Mouse (Mus musculus) embryonic facial prominence, embryonic 15.5 days (tissue): Measurements from ENCODE around the gene Limk1. TPM values are rescaled to one million over a fixed set of nuclear protein-coding genes. Genes with fewer than 3 reads are reported as not detected.
"Not testable (repeated sequence)": the region's sequence is repeated elsewhere in the genome, so short reads cannot be mapped to it uniquely, and the experiment has no call there.

ENCODE experiments used
- ATAC-seq: fragments of 200-750 bp; cut with Nextera tagmentation; 2 replicates; pipeline ENCODE4 v1.8.0; 2017; ENCODE audit warnings: low read depth, moderate TSS enrichment; ENCODE audit not compliant: insufficient number of reproducible peaks, low FRiP score, low TSS enrichment
- H3K27ac ChIP-seq: fragments of 300-500 bp; sonication (generic); replicated peaks from 2 replicates; pipeline ENCODE4 v1.5.1; 2015; ENCODE audit warnings: mild to moderate bottlenecking, inconsistent platforms
- H3K27me3 ChIP-seq: fragments of 300-500 bp; sonication (generic); 2 replicates; pipeline ENCODE4 v1.6.1; 2015; ENCODE audit warnings: inconsistent platforms
- H3K36me3 ChIP-seq: fragments of 300-500 bp; sonication (generic); 2 replicates; pipeline ENCODE4 v1.6.1; 2015; ENCODE audit warnings: mild to moderate bottlenecking, inconsistent platforms
- H3K4me1 ChIP-seq: fragments of 300-500 bp; sonication (generic); 2 replicates; pipeline ENCODE4 v1.6.1; 2015; ENCODE audit warnings: inconsistent platforms
- H3K4me2 ChIP-seq: fragments of 300-500 bp; sonication (generic); replicated peaks from 2 replicates; pipeline ENCODE4 v1.6.1; 2015; ENCODE audit warnings: mild to moderate bottlenecking, inconsistent platforms
- H3K4me3 ChIP-seq: fragments of 300-500 bp; sonication (generic); replicated peaks from 2 replicates; pipeline ENCODE4 v1.5.1; 2015; ENCODE audit warnings: mild to moderate bottlenecking, inconsistent platforms
- H3K9ac ChIP-seq: fragments of 300-500 bp; sonication (generic); 2 replicates; pipeline ENCODE4 v1.6.1; 2015; ENCODE audit warnings: inconsistent platforms
- H3K9me3 ChIP-seq: fragments of 300-500 bp; sonication (generic); replicated peaks from 2 replicates; pipeline ENCODE4 v1.6.1; 2016; ENCODE audit warnings: inconsistent platforms
- WGBS: fragments of 180-500 bp; shearing (Covaris S2); methylation state at CpG from one replicate; pipeline ENCODE4 v1.1.7; 2015; 5-methylcytosine and 5-hydroxymethylcytosine counted together
- polyA plus RNA-seq: library from polyadenylated mRNA; unstranded; fragments of >200 nt; fragmentation: Nextera tagmentation; extraction: Ambion mirVana; gene quantifications from 2 replicates; pipeline ENCODE4 v1.2.1, GENCODE M21; 2015

Limk1 gene
- polyA plus RNA-seq, 1 experiment from 2014 or later = 9.0 TPM

- WGBS = 41% methylated on average over 4 of the region's 5 CpGs
These were observed 37.5 kb downstream of the Limk1 start for GRCm38 (mm10) chr5:134650926-134651325.

GRCm38 (mm10) chr5:134648976-134649375, 39.4 kb downstream of the Limk1 start:
- WGBS = 60% methylated on average over 3 of the region's 4 CpGs
- not testable (repeated sequence) for H3K4me1 ChIP-seq, H3K36me3 ChIP-seq, H3K4me2 ChIP-seq, ATAC-seq, H3K4me3 ChIP-seq, H3K27ac ChIP-seq, H3K9me3 ChIP-seq, H3K27me3 ChIP-seq, H3K9ac ChIP-seq

More at GRCm38 (mm10) chr5:134650926-134651325, 37.5 kb downstream of the Limk1 start:
- Histone ChIP-seq H3K9ac (no peak overlapping the region), H3K4me1 (no peaks in the 10 kb centered on the region), H3K4me3 (no peak overlapping the region), H3K27ac (no peak overlapping the region), H3K27me3 (no peaks in the 10 kb centered on the region), H3K9me3 (no peaks in the 10 kb centered on the region), H3K36me3 (no peaks in the 10 kb centered on the region), H3K4me2 (no peak overlapping the region)
- no peak for ATAC-seq

GRCm38 (mm10) chr5:134647394-134647793, 41.0 kb downstream of the Limk1 start:
- Histone ChIP-seq H3K4me2 (no peak overlapping the region), H3K9ac (no peak overlapping the region), H3K36me3 (no peaks in the 10 kb centered on the region), H3K27me3 (no peaks in the 10 kb centered on the region), H3K27ac (no peak overlapping the region), H3K9me3 (no peaks in the 10 kb centered on the region), H3K4me3 (no peak overlapping the region), H3K4me1 (no peaks in the 10 kb centered on the region)
- ATAC-seq = no peak
- 59% methylated on average over 2 of the region's 2 CpGs for WGBS

GRCm38 (mm10) chr5:134646461-134646860, 41.9 kb downstream of the Limk1 start:
- H3K9ac ChIP-seq = no peak overlapping the region
- ATAC-seq = no peak
- no peak overlapping the region for H3K4me2 ChIP-seq
- no peak overlapping the region for H3K4me3 ChIP-seq
- no peak overlapping the region for H3K27ac ChIP-seq
- 67% methylated on average over 4 of the region's 4 CpGs for WGBS
- H3K4me1 ChIP-seq = no peaks in the 10 kb centered on the region
- no peaks in the 10 kb centered on the region for H3K9me3 ChIP-seq
- H3K36me3 ChIP-seq = no peaks in the 10 kb centered on the region
- H3K27me3 ChIP-seq = no peaks in the 10 kb centered on the region

GRCm38 (mm10) chr5:134644643-134645118, 43.7 kb downstream of the Limk1 start:
- Histone ChIP-seq H3K9me3 (no peaks in the 10 kb centered on the region), H3K9ac (no peak overlapping the region), H3K4me2 (no peak overlapping the region), H3K27me3 (no peaks in the 10 kb centered on the region), H3K4me1 (no peaks in the 10 kb centered on the region), H3K27ac (no peak overlapping the region), H3K36me3 (no peaks in the 10 kb centered on the region), H3K4me3 (no peak overlapping the region)
- ATAC-seq = no peak
- 52% methylated on average over 8 of the region's 8 CpGs for WGBS

GRCm38 (mm10) chr5:134644121-134644520, 44.3 kb downstream of the Limk1 start:
- no peak overlapping the region for H3K4me3 ChIP-seq
- no peak overlapping the region for H3K4me2 ChIP-seq
- no peaks in the 10 kb centered on the region for H3K36me3 ChIP-seq
- ATAC-seq = no peak
- H3K9ac ChIP-seq = no peak overlapping the region
- no peak overlapping the region for H3K27ac ChIP-seq
- 66% methylated on average over 1 of the region's 1 CpGs for WGBS
- no peaks in the 10 kb centered on the region for H3K9me3 ChIP-seq
- no peaks in the 10 kb centered on the region for H3K4me1 ChIP-seq
- H3K27me3 ChIP-seq = no peaks in the 10 kb centered on the region

- peaks cover 13% of the 10 kb centered on the region for H3K36me3 ChIP-seq
- WGBS = 89% methylated on average over 3 of the region's 3 CpGs
- peaks cover 8% of the 10 kb centered on the region for H3K4me1 ChIP-seq
- H3K27me3 ChIP-seq = no peaks in the 10 kb centered on the region
- no peaks in the 10 kb centered on the region for H3K9me3 ChIP-seq
- no peak overlapping the region for H3K4me3 ChIP-seq
- no peak overlapping the region for H3K27ac ChIP-seq
- no peak overlapping the region for H3K4me2 ChIP-seq
- ATAC-seq = no peak
- H3K9ac ChIP-seq = no peak overlapping the region
These were observed 48.0 kb downstream of the Limk1 start for GRCm38 (mm10) chr5:134640371-134640770.

- peak; percentile 92 for ATAC-seq
- peak within 1 kb of the TSS; percentile 67 for H3K4me2 ChIP-seq
- no peaks in the 10 kb centered on the region for H3K9me3 ChIP-seq
- no peaks in the 10 kb centered on the region for H3K27me3 ChIP-seq
- peaks cover 8% of the 10 kb centered on the region for H3K4me1 ChIP-seq
- H3K4me3 ChIP-seq = peak within 1 kb of the TSS; percentile 95
- under 1% methylated on average over 52 of the region's 52 CpGs for WGBS
- H3K27ac ChIP-seq = peak within 1 kb of the TSS; percentile 96
- peak within 1 kb of the TSS; percentile 94 for H3K9ac ChIP-seq
- peaks cover 20% of the 10 kb centered on the region for H3K36me3 ChIP-seq
These were observed 49.1 kb downstream of the Limk1 start, which contains the start of gene Eif4h for GRCm38 (mm10) chr5:134639269-134639682. Gene Eif4h (minus strand): TSS chr5:134639490.

- Histone ChIP-seq H3K4me1 (peaks cover 8% of the 10 kb centered on the region), H3K27me3 (no peaks in the 10 kb centered on the region), H3K9me3 (no peaks in the 10 kb centered on the region), H3K4me2 (peak overlapping the region; percentile 67), H3K36me3 (peaks cover 26% of the 10 kb centered on the region), H3K9ac (peak overlapping the region; percentile 94), H3K27ac (peak overlapping the region; percentile 96), H3K4me3 (peak overlapping the region; percentile 95)
- WGBS = under 1% methylated on average over 84 of the region's 85 CpGs
- ATAC-seq = peak; percentile 63
These were observed 49.7 kb downstream of the Limk1 start for GRCm38 (mm10) chr5:134638461-134639268.

- Histone ChIP-seq H3K4me3 (peak overlapping the region; percentile 95), H3K27me3 (no peaks in the 10 kb centered on the region), H3K9me3 (no peaks in the 10 kb centered on the region), H3K9ac (peak overlapping the region; percentile 94), H3K4me2 (peak overlapping the region; percentile 67), H3K27ac (0 out of 2 replicates have a peak overlapping the region, but pooled peaks have one; percentile 96), H3K4me1 (peaks cover 12% of the 10 kb centered on the region), H3K36me3 (peaks cover 33% of the 10 kb centered on the region)
- ATAC-seq = no peak
- WGBS = 18% methylated on average over 5 of the region's 5 CpGs
These were observed 50.5 kb downstream of the Limk1 start for GRCm38 (mm10) chr5:134637820-134638367.

GRCm38 (mm10) chr5:134632841-134633240, 55.6 kb downstream of the Limk1 start:
- 48% methylated on average over 2 of the region's 2 CpGs for WGBS
- H3K27ac ChIP-seq = no peak overlapping the region
- no peak overlapping the region for H3K4me2 ChIP-seq
- H3K4me1 ChIP-seq = peaks cover 10% of the 10 kb centered on the region
- H3K9me3 ChIP-seq = no peaks in the 10 kb centered on the region
- H3K27me3 ChIP-seq = no peaks in the 10 kb centered on the region
- peaks cover 66% of the 10 kb centered on the region for H3K36me3 ChIP-seq
- H3K4me3 ChIP-seq = no peak overlapping the region
- H3K9ac ChIP-seq = no peak overlapping the region
- ATAC-seq = no peak
